Mouse (Mus musculus) E14TG2a.4 (cell line): ENCODE data around the gene Hdac4.

Experiments
- CTCF ChIP-seq: conservative IDR thresholded peaks from 2 replicates; pipeline ENCODE4 v1.5.1; 2014; ENCODE audit warnings: low read length
- POU5F1 ChIP-seq: IDR thresholded peaks from 2 replicates; pipeline ENCODE4 v1.6.1; 2014; ENCODE audit warnings: low read length, borderline replicate concordance

- TF ChIP-seq CTCF, result no peak
- TF ChIP-seq POU5F1, result no peak
Observed at GRCm38 (mm10) chr1:92063271-92063670, 132.2 kb downstream of the Hdac4 start.
